Mouse (Mus musculus): ENCODE data around the gene Trim8. TPM values are rescaled to one million over a fixed set of nuclear protein-coding genes. Genes with fewer than 3 reads are reported as not detected.

Trim8 gene
- polyA plus RNA-seq, 1 experiment = 4.2 TPM

DNA sequence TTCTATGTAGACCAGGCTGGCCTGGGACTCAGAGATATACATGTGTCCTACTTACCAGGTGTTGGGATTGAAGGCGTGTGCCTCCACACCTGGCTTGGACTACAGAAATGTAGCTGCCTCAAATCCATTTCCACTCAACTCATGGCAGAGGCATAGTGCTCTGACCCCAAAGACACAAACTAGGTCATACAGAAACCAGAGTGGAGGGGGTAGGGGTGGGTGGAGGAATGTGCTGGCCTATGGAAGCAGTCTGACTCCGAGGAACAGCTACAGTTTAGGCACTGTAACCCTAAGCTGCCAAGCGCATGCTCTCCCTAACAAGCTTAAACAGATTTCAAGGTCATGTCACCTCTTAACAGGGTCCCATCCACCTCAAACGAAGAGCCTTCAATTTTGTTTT is 62.1 kb downstream of the Trim8 start:
- no peak for TF ChIP-seq TAL1 (IDR thresholded peaks at IDR 0.05; ENCODE audit: low read length)
- no peak for TF ChIP-seq GATA1 (IDR thresholded peaks at IDR 0.05; ENCODE audit: low read length)
- H3K9me3 ChIP-seq (ENCODE audit: control insufficient read depth, low read length) = no peaks in the 10 kb centered on the region
- no peaks in the 10 kb centered on the region for H3K36me3 ChIP-seq (ENCODE audit: control insufficient read depth)
- H3K4me3 ChIP-seq (replicated peaks) = no peak overlapping the region
- H3K27me3 ChIP-seq (ENCODE audit: control insufficient read depth) = no peaks in the 10 kb centered on the region
- peaks cover 10% of the 10 kb centered on the region for H3K4me1 ChIP-seq (ENCODE audit: control insufficient read depth)

DNA sequence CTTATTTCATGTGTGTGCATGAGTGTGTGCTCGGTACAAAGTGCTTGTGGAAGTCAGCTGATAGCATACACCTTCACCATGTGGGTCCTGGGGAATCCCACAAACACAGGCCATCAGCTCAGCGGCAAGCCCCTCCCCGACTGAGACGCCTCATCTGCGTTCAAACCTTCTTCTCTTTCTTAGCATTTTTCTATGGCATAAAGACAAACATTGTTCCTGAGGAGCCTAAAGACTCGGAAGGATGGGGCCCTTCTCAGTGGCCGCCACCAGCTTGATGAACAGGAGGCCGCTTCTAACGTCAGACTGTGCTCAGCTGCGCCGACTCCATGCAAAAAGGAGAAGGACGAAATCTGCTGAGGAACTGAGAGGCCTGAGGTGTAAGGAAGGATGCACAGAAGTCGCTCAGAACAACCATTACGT is 62.6 kb downstream of the Trim8 start:
- no peak overlapping the region for H3K4me3 ChIP-seq (replicated peaks)
- TF ChIP-seq TAL1 (IDR thresholded peaks at IDR 0.05; ENCODE audit: low read length) = no peak
- no peak for TF ChIP-seq GATA1 (IDR thresholded peaks at IDR 0.05; ENCODE audit: low read length)
- no peaks in the 10 kb centered on the region for H3K9me3 ChIP-seq (ENCODE audit: control insufficient read depth, low read length)
- H3K4me1 ChIP-seq (ENCODE audit: control insufficient read depth) = peaks cover 5% of the 10 kb centered on the region
- no peaks in the 10 kb centered on the region for H3K27me3 ChIP-seq (ENCODE audit: control insufficient read depth)
- no peaks in the 10 kb centered on the region for H3K36me3 ChIP-seq (ENCODE audit: control insufficient read depth)

Other genes with a start within 250 kb of the Trim8 start
- gene Nfkb2, start 197.4 kb upstream of the Trim8 start, polyA plus RNA-seq (2012) = 5.5 and 7.4 TPM in 2 replicates
- 7.6 and 8.3 TPM in 2 replicates for gene Psd, start 174.5 kb upstream of the Trim8 start, polyA plus RNA-seq (2012)
- gene Fbxl15, start 173.5 kb upstream of the Trim8 start, polyA plus RNA-seq (2012) = 10.4 and 12.7 TPM in 2 replicates
- gene Cuedc2, start 163.0 kb upstream of the Trim8 start, polyA plus RNA-seq (2012) = 15.7 and 17.4 TPM in 2 replicates
- gene Mfsd13a, start 160.6 kb upstream of the Trim8 start, polyA plus RNA-seq (2012) = 0.20 and 0.73 TPM in 2 replicates
- not detected in 2 replicates for gene 2310034G01Rik, start 151.4 kb upstream of the Trim8 start, polyA plus RNA-seq (2012)
- gene Actr1a, start 106.0 kb upstream of the Trim8 start, polyA plus RNA-seq (2012) = 4.0 and 5.4 TPM in 2 replicates
- gene Sufu, start 104.8 kb upstream of the Trim8 start, polyA plus RNA-seq (2012) = 0.70 and 0.73 TPM in 2 replicates
- gene Arl3, start 71.5 kb downstream of the Trim8 start, polyA plus RNA-seq (2012) = 1.5 and 3.1 TPM in 2 replicates
- 0.02 and 0.06 TPM in 2 replicates for gene Sfxn2, start 71.7 kb downstream of the Trim8 start, polyA plus RNA-seq (2012)
- gene Wbp1l, start 97.4 kb downstream of the Trim8 start, polyA plus RNA-seq (2012) = 1.4 and 1.9 TPM in 2 replicates
- not detected in 2 replicates for gene Cyp17a1, start 171.5 kb downstream of the Trim8 start, polyA plus RNA-seq (2012)
- gene Borcs7, start 188.2 kb downstream of the Trim8 start, polyA plus RNA-seq (2012) = 0.06 and 0.10 TPM in 2 replicates
- 0.07 TPM in 1 of 2 replicates, not detected in the other for gene As3mt, start 205.8 kb downstream of the Trim8 start, polyA plus RNA-seq (2012)

Data from erythroblast, embryonic 14.5 days (primary cell).